Mouse (Mus musculus) natural killer cell, adult 2 months (primary cell): ENCODE data around the gene Gm10720.
"Not testable (repeated sequence)": the region's sequence is repeated elsewhere in the genome, so short reads cannot be mapped to it uniquely, and the experiment has no call there.

Experiments used
- DNase-seq, 2 experiments: peaks; one replicate each; pipeline ENCODE4 v3.0.0; 2022; ENCODE audit warnings: low spot score in 2 of 2

The Gm10720 gene

GRCm38 (mm10) chr9:3025653-3026052, 10.2 kb downstream of the Gm10720 start:
- peak; percentile 64 to 67 for DNase-seq

GRCm38 (mm10) chr9:3026136-3026535, 10.7 kb downstream of the Gm10720 start:
- not testable (repeated sequence) for DNase-seq

GRCm38 (mm10) chr9:3026741-3027140, 11.3 kb downstream of the Gm10720 start:
- not testable (repeated sequence) for DNase-seq

- not testable (repeated sequence) for DNase-seq
These were observed 11.7 kb downstream of the Gm10720 start for GRCm38 (mm10) chr9:3027200-3027599.

GRCm38 (mm10) chr9:3029276-3030000, 14.0 kb downstream of the Gm10720 start:
- DNase-seq, result peak; percentile 24 to 29

GRCm38 (mm10) chr9:3030677-3031318, 15.3 kb downstream of the Gm10720 start:
- not testable (repeated sequence) for DNase-seq

- not testable (repeated sequence) for DNase-seq
These were observed 18.8 kb downstream of the Gm10720 start, which contains the start of gene Gm17535 for GRCm38 (mm10) chr9:3034299-3034698. TSS of gene Gm17535 (plus strand) at chr9:3034599.

GRCm38 (mm10) chr9:3036577-3036976, 21.1 kb downstream of the Gm10720 start, which contains the start of gene Gm10715:
TSS of gene Gm10715 (plus strand) at chr9:3036877.
- not testable (repeated sequence) for DNase-seq

GRCm38 (mm10) chr9:3038161-3038560, 22.7 kb downstream of the Gm10720 start:
- DNase-seq, result not testable (repeated sequence)
